Mouse (Mus musculus): Measurements from ENCODE around the gene Mxd3. TPM values are rescaled to one million over a fixed set of nuclear protein-coding genes. Genes with fewer than 3 reads are reported as not detected.
A peak's percentile ranks its signal among the peaks of the same experiment; 100 is the strongest.

Gene Mxd3
- polyA plus RNA-seq, 1 experiment from 2014 or later, result 15.1 TPM

- WGBS, result 95% methylated on average over 1 of the region's 1 CpGs
- no peak overlapping the region for H3K9ac ChIP-seq (ENCODE audit: low read depth, low read length)
- no peak for DNase-seq (ENCODE audit: low spot score)
- H3K4me3 ChIP-seq (replicated peaks; ENCODE audit: low read depth, low read length), result no peak overlapping the region
- TF ChIP-seq CTCF (IDR thresholded peaks at IDR 0.05; ENCODE audit: low read depth), result no peak
- H3K27ac ChIP-seq, result no peak overlapping the region
- no peak for ATAC-seq (replicated peaks; ENCODE audit: low FRiP score, low read depth)
- H3K9me3 ChIP-seq (replicated peaks; ENCODE audit: low read length), result no peaks in the 10 kb centered on the region
- peaks cover 62% of the 10 kb centered on the region for H3K36me3 ChIP-seq (ENCODE audit: insufficient read depth, low read length)
- H3K4me1 ChIP-seq (replicated peaks; ENCODE audit: insufficient read depth, low read length), result no peaks in the 10 kb centered on the region
- no peak overlapping the region for H3K4me2 ChIP-seq (ENCODE audit: low read length)
- no peaks in the 10 kb centered on the region for H3K27me3 ChIP-seq (ENCODE audit: insufficient read depth, low read length)
Measured at GRCm38 (mm10) chr13:55296760-55297159, 32.9 kb downstream of the Mxd3 start.

- H3K36me3 ChIP-seq (ENCODE audit: insufficient read depth, low read length), result peaks cover 50% of the 10 kb centered on the region
- DNase-seq (ENCODE audit: low spot score), result peak; percentile 24
- WGBS, result 72% methylated on average over 3 of the region's 3 CpGs
Measured at GRCm38 (mm10) chr13:55288854-55289253, 40.8 kb downstream of the Mxd3 start.

GRCm38 (mm10) chr13:55277646-55278045, 52.0 kb downstream of the Mxd3 start:
- no peak for TF ChIP-seq CTCF (IDR thresholded peaks at IDR 0.05; ENCODE audit: low read depth)
- no peak for ATAC-seq (replicated peaks; ENCODE audit: low FRiP score, low read depth)
- DNase-seq (ENCODE audit: low spot score), result no peak
- Histone ChIP-seq H3K27ac (no peak overlapping the region), H3K36me3 (ENCODE audit: insufficient read depth, low read length) (peaks cover 45% of the 10 kb centered on the region), H3K4me2 (ENCODE audit: low read length) (no peak overlapping the region), H3K9ac (ENCODE audit: low read depth, low read length) (no peak overlapping the region), H3K9me3 (replicated peaks; ENCODE audit: low read length) (no peaks in the 10 kb centered on the region), H3K4me3 (replicated peaks; ENCODE audit: low read depth, low read length) (no peak overlapping the region), H3K4me1 (replicated peaks; ENCODE audit: insufficient read depth, low read length) (no peaks in the 10 kb centered on the region), H3K27me3 (ENCODE audit: insufficient read depth, low read length) (no peaks in the 10 kb centered on the region)
- 80% methylated on average over 5 of the region's 5 CpGs for WGBS

More at GRCm38 (mm10) chr13:55288854-55289253, 40.8 kb downstream of the Mxd3 start:
- TF ChIP-seq CTCF (IDR thresholded peaks at IDR 0.05; ENCODE audit: low read depth), result peak; percentile 15; the same call in 1 of the 2 replicates
- Histone ChIP-seq H3K4me1 (replicated peaks; ENCODE audit: insufficient read depth, low read length) (no peaks in the 10 kb centered on the region), H3K27me3 (ENCODE audit: insufficient read depth, low read length) (no peaks in the 10 kb centered on the region), H3K27ac (no peak overlapping the region), H3K9me3 (replicated peaks; ENCODE audit: low read length) (no peaks in the 10 kb centered on the region), H3K4me3 (replicated peaks; ENCODE audit: low read depth, low read length) (no peak overlapping the region), H3K4me2 (ENCODE audit: low read length) (no peak overlapping the region), H3K9ac (ENCODE audit: low read depth, low read length) (no peak overlapping the region)
- no peak for ATAC-seq (replicated peaks; ENCODE audit: low FRiP score, low read depth)

- H3K9me3 ChIP-seq (replicated peaks; ENCODE audit: low read length), result no peaks in the 10 kb centered on the region
- peaks cover 41% of the 10 kb centered on the region for H3K36me3 ChIP-seq (ENCODE audit: insufficient read depth, low read length)
- H3K4me2 ChIP-seq (ENCODE audit: low read length), result no peak overlapping the region
- no peak for TF ChIP-seq CTCF (IDR thresholded peaks at IDR 0.05; ENCODE audit: low read depth)
- DNase-seq (ENCODE audit: low spot score) (no peak), ATAC-seq (replicated peaks; ENCODE audit: low FRiP score, low read depth) (no peak)
- no peaks in the 10 kb centered on the region for H3K27me3 ChIP-seq (ENCODE audit: insufficient read depth, low read length)
- H3K27ac ChIP-seq, result no peak overlapping the region
- 86% methylated on average over 5 of the region's 5 CpGs for WGBS
- no peaks in the 10 kb centered on the region for H3K4me1 ChIP-seq (replicated peaks; ENCODE audit: insufficient read depth, low read length)
- H3K4me3 ChIP-seq (replicated peaks; ENCODE audit: low read depth, low read length), result no peak overlapping the region
- H3K9ac ChIP-seq (ENCODE audit: low read depth, low read length), result no peak overlapping the region
Measured at GRCm38 (mm10) chr13:55277203-55277602, 52.4 kb downstream of the Mxd3 start.

Other genes with a start within 250 kb of the Mxd3 start
- 24.6 and 27.9 TPM in 2 replicates for gene Uimc1, start 229.5 kb downstream of the Mxd3 start, polyA plus RNA-seq (2015; fragmentation: Nextera tagmentation; extraction: Ambion mirVana)
- gene Zfp346, start 224.5 kb downstream of the Mxd3 start, polyA plus RNA-seq (2015; fragmentation: Nextera tagmentation; extraction: Ambion mirVana), result 11.8 and 13.1 TPM in 2 replicates
- not detected in 2 replicates for gene Gm17617, start 196.3 kb downstream of the Mxd3 start, polyA plus RNA-seq (2015; fragmentation: Nextera tagmentation; extraction: Ambion mirVana)
- gene Fgfr4, start 177.2 kb downstream of the Mxd3 start, polyA plus RNA-seq (2015; fragmentation: Nextera tagmentation; extraction: Ambion mirVana), result 14.6 and 15.8 TPM in 2 replicates
- 51.7 and 52.5 TPM in 2 replicates for gene Nsd1, start 120.0 kb downstream of the Mxd3 start, polyA plus RNA-seq (2015; fragmentation: Nextera tagmentation; extraction: Ambion mirVana)
- 398 and 435 TPM in 2 replicates for gene Prelid1, start 9.3 kb downstream of the Mxd3 start, polyA plus RNA-seq (2015; fragmentation: Nextera tagmentation; extraction: Ambion mirVana)
- 84.8 and 93.1 TPM in 2 replicates for gene Rab24, start 7.9 kb downstream of the Mxd3 start, polyA plus RNA-seq (2015; fragmentation: Nextera tagmentation; extraction: Ambion mirVana)
- 93.7 and 103 TPM in 2 replicates for gene Lman2, start 33.0 kb upstream of the Mxd3 start, polyA plus RNA-seq (2015; fragmentation: Nextera tagmentation; extraction: Ambion mirVana)
- 1.6 and 1.7 TPM in 2 replicates for gene Rgs14, start 39.9 kb upstream of the Mxd3 start, polyA plus RNA-seq (2015; fragmentation: Nextera tagmentation; extraction: Ambion mirVana)
- gene Slc34a1, start 68.4 kb upstream of the Mxd3 start, polyA plus RNA-seq (2015; fragmentation: Nextera tagmentation; extraction: Ambion mirVana), result 344 and 465 TPM in 2 replicates
- gene Pfn3, start 85.4 kb upstream of the Mxd3 start, polyA plus RNA-seq (2015; fragmentation: Nextera tagmentation; extraction: Ambion mirVana), result not detected in 2 replicates
- 0.05 and 0.45 TPM in 2 replicates for gene F12, start 97.0 kb upstream of the Mxd3 start, polyA plus RNA-seq (2015; fragmentation: Nextera tagmentation; extraction: Ambion mirVana)
- gene Grk6, start 115.2 kb upstream of the Mxd3 start, polyA plus RNA-seq (2015; fragmentation: Nextera tagmentation; extraction: Ambion mirVana), result 29.5 and 29.8 TPM in 2 replicates
- gene Prr7, start 134.4 kb upstream of the Mxd3 start, polyA plus RNA-seq (2015; fragmentation: Nextera tagmentation; extraction: Ambion mirVana), result 0.63 and 0.75 TPM in 2 replicates
- 104 and 125 TPM in 2 replicates for gene Dbn1, start 158.3 kb upstream of the Mxd3 start, polyA plus RNA-seq (2015; fragmentation: Nextera tagmentation; extraction: Ambion mirVana)
- 112 and 124 TPM in 2 replicates for gene Pdlim7, start 183.9 kb upstream of the Mxd3 start, polyA plus RNA-seq (2015; fragmentation: Nextera tagmentation; extraction: Ambion mirVana)
- 1.7 and 1.8 TPM in 2 replicates for gene Dok3, start 199.5 kb upstream of the Mxd3 start, polyA plus RNA-seq (2015; fragmentation: Nextera tagmentation; extraction: Ambion mirVana)
- gene Ddx41, start 206.8 kb upstream of the Mxd3 start, polyA plus RNA-seq (2015; fragmentation: Nextera tagmentation; extraction: Ambion mirVana), result 60.1 and 60.3 TPM in 2 replicates
- 23.9 and 24.9 TPM in 2 replicates for gene Fam193b, start 241.3 kb upstream of the Mxd3 start, polyA plus RNA-seq (2015; fragmentation: Nextera tagmentation; extraction: Ambion mirVana)
- gene Tmed9, start 243.9 kb upstream of the Mxd3 start, polyA plus RNA-seq (2015; fragmentation: Nextera tagmentation; extraction: Ambion mirVana), result 136 and 160 TPM in 2 replicates